Comparison of ENCODE assay signal across 15 mouse cellular contexts in genomic region chr5:107176196-107176595, GRCm38 (mm10).
"Had no signal": no experiment of that assay in that cellular context is flagged by ENCODE, and none has a peak within 500 bp of the region (broad histone marks: within the 10 kb centered on the region; RNA-seq: fewer than 3 reads in every experiment).

No protein-coding gene starts in this region.

- DNase-seq: midbrain, embryonic 14.5 days; retina, postnatal 1 day; right cerebral cortex, adult 18-20 months; right cerebral cortex, postnatal 25 days; right cerebral cortex, postnatal 4 days; spleen, adult 18-20 months; thymus, adult 18-20 months; thymus, postnatal 14 days; thymus, postnatal 36 days had no signal

- H3K4me3 ChIP-seq: midbrain, embryonic 10.5 days; midbrain, embryonic 12.5 days; myocyte; neural tube, embryonic 13.5 days; neural tube, embryonic 15.5 days had no signal

- H3K4me1 ChIP-seq: neural tube, embryonic 15.5 days had no signal

- H3K27me3 ChIP-seq: neural tube, embryonic 13.5 days; neural tube, embryonic 15.5 days had no signal

- H3K9ac ChIP-seq: lung, embryonic 14.5 days; midbrain, embryonic 12.5 days; neural tube, embryonic 13.5 days; neural tube, embryonic 15.5 days had no signal

- H3K27ac ChIP-seq: midbrain, embryonic 10.5 days; midbrain, embryonic 12.5 days; neural tube, embryonic 13.5 days; neural tube, embryonic 15.5 days had no signal

- H3K36me3 ChIP-seq: midbrain, embryonic 10.5 days; midbrain, embryonic 12.5 days; neural tube, embryonic 13.5 days; neural tube, embryonic 15.5 days had no signal
